Comparison of ENCODE assay signal across 11 mouse cellular contexts in the genomic region with DNA sequence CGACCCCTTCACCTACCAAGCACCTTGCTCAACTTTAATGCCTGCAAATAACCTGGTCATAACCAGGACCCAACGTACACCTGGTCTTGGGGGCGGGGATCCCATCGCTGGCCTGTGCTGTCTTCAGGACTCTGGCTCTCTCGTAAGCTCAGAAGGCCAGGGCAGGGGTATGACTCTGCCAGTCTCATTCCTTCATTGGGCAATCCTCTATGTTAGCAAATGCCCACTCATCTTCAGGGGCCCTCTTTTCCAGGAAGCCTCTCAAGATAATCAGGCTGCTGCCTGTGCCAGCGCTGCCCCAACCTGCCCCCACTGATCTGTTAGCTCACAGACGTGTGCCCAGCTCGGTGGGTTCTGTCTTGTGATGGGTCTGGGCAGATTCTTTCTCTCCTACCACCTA. TPM values are rescaled to one million over a fixed set of nuclear protein-coding genes. Genes with fewer than 3 reads are reported as not detected.
DNase-seq lines count a peak whose midpoint lies in the region; ATAC-seq and TF ChIP-seq lines count a peak whose summit lies in the region.
"Had no signal": no experiment of that assay in that cellular context is flagged by ENCODE, and none has a peak within 500 bp of the region (broad histone marks: within the 10 kb centered on the region; RNA-seq: fewer than 3 reads in every experiment).

No protein-coding gene starts in this region.

- H3K4me2 ChIP-seq in liver, embryonic 12.5 days = no peak overlapping the region
- H3K4me2 ChIP-seq in forebrain, embryonic 15.5 days (replicated peaks) = no peak overlapping the region
- H3K4me2 ChIP-seq in liver, embryonic 16.5 days (ENCODE audit: low read depth, low read length) = no peak overlapping the region

- TF ChIP-seq POLR2A in liver, adult 2 months (IDR thresholded peaks at IDR 0.05; ENCODE audit: extremely low read depth, insufficient read depth, low read length) = no peak
- TF ChIP-seq POLR2A in small intestine, adult 2 months (IDR thresholded peaks at IDR 0.05; ENCODE audit: low read depth, low read length) = no peak

- no peak overlapping the region for H3K4me3 ChIP-seq in liver, adult 2 months (ENCODE audit: insufficient read depth, low read depth, low read length)
- H3K4me3 ChIP-seq in liver, embryonic 12.5 days = no peak overlapping the region
- H3K4me3 ChIP-seq in forebrain, embryonic 15.5 days = no peak overlapping the region
- no peak overlapping the region for H3K4me3 ChIP-seq in liver, embryonic 16.5 days (ENCODE audit: low read depth, low read length)
- no peak overlapping the region for H3K4me3 ChIP-seq in small intestine, adult 2 months (ENCODE audit: low read depth, low read length)
- H3K4me3 ChIP-seq: gastrocnemius, adult 2 months had no signal

- no peaks in the 10 kb centered on the region for H3K36me3 ChIP-seq in liver, adult 2 months (ENCODE audit: control insufficient read depth, insufficient read depth, low read length)
- H3K36me3 ChIP-seq in liver, embryonic 12.5 days = peaks cover 24% of the 10 kb centered on the region
- H3K36me3 ChIP-seq in forebrain, embryonic 15.5 days = peaks cover 18% of the 10 kb centered on the region
- peaks cover 5% of the 10 kb centered on the region; the same call in 1 of the 2 replicates for H3K36me3 ChIP-seq in liver, embryonic 16.5 days (ENCODE audit: control insufficient read depth, insufficient read depth)
- H3K36me3 ChIP-seq in small intestine, adult 2 months (ENCODE audit: control insufficient read depth, insufficient read depth, low read length) = peaks cover 24% of the 10 kb centered on the region

- no peak for DNase-seq in liver, adult 2 months (ENCODE audit: extremely low read depth, low read depth, low spot score)
- DNase-seq in thymus, adult 18-20 months = no peak
- no peak for DNase-seq in urinary bladder, adult 2 months (ENCODE audit: low spot score)
- no peak for DNase-seq in adrenal gland, adult 2 months
- DNase-seq: cerebellum, adult 9-11 months; gastrocnemius, adult 2 months; heart, postnatal 4 days had no signal

- no peak for TF ChIP-seq CTCF in liver, adult 2 months (IDR thresholded peaks at IDR 0.05; ENCODE audit: low read depth, low read length)
- TF ChIP-seq CTCF in small intestine, adult 2 months (IDR thresholded peaks at IDR 0.05; ENCODE audit: extremely low read depth, insufficient read length, insufficient replicate concordance, low read depth, low read length) = no peak

- H3K9me3 ChIP-seq in liver, embryonic 12.5 days (replicated peaks) = no peaks in the 10 kb centered on the region
- H3K9me3 ChIP-seq in forebrain, embryonic 15.5 days = no peaks in the 10 kb centered on the region
- no peaks in the 10 kb centered on the region; the same call in 1 of the 2 replicates for H3K9me3 ChIP-seq in liver, embryonic 16.5 days (replicated peaks; ENCODE audit: control insufficient read depth, low read length)

- no peaks in the 10 kb centered on the region for H3K27me3 ChIP-seq in liver, adult 2 months (ENCODE audit: control insufficient read depth, insufficient read depth, low read length)
- H3K27me3 ChIP-seq in liver, embryonic 12.5 days (replicated peaks) = no peaks in the 10 kb centered on the region
- H3K27me3 ChIP-seq in forebrain, embryonic 15.5 days = no peaks in the 10 kb centered on the region
- no peaks in the 10 kb centered on the region for H3K27me3 ChIP-seq in liver, embryonic 16.5 days (ENCODE audit: control insufficient read depth, insufficient read depth, low read depth, low read length)
- no peaks in the 10 kb centered on the region for H3K27me3 ChIP-seq in small intestine, adult 2 months (ENCODE audit: control insufficient read depth, insufficient read depth, low read length)

- peaks cover 52% of the 10 kb centered on the region for H3K4me1 ChIP-seq in liver, adult 2 months (ENCODE audit: control insufficient read depth, insufficient read depth, low read length)
- peaks cover 51% of the 10 kb centered on the region for H3K4me1 ChIP-seq in liver, embryonic 12.5 days
- peaks cover 63% of the 10 kb centered on the region for H3K4me1 ChIP-seq in forebrain, embryonic 15.5 days
- peaks cover 27% of the 10 kb centered on the region for H3K4me1 ChIP-seq in liver, embryonic 16.5 days (ENCODE audit: control insufficient read depth, low read depth, low read length)
- peaks cover 59% of the 10 kb centered on the region for H3K4me1 ChIP-seq in small intestine, adult 2 months (ENCODE audit: control insufficient read depth, insufficient read depth, insufficient read length, low read length)

- 22% methylated on average over 8 of the region's 8 CpGs for WGBS in liver, adult 2 months
- 63% methylated on average over 8 of the region's 8 CpGs for WGBS in liver, embryonic 12.5 days (ENCODE audit: insufficient replicate concordance)
- WGBS in forebrain, embryonic 15.5 days = 69% methylated on average over 8 of the region's 8 CpGs
- WGBS in liver, embryonic 16.5 days (ENCODE audit: insufficient replicate concordance) = 54% methylated on average over 8 of the region's 8 CpGs
- WGBS in small intestine, adult 2 months = 26% methylated on average over 8 of the region's 8 CpGs

- H3K9ac ChIP-seq in liver, adult 2 months (ENCODE audit: low read depth, low read length) = peak overlapping the region; percentile 7; the same call in 1 of the 2 replicates
- no peak overlapping the region for H3K9ac ChIP-seq in liver, embryonic 12.5 days
- H3K9ac ChIP-seq in forebrain, embryonic 15.5 days (replicated peaks) = no peak overlapping the region
- no peak overlapping the region for H3K9ac ChIP-seq in liver, embryonic 16.5 days (ENCODE audit: low read depth, low read length)

- peak overlapping the region; percentile 85 for H3K27ac ChIP-seq in liver, adult 2 months (replicated peaks; ENCODE audit: insufficient read depth, low read depth, low read length)
- no peak overlapping the region for H3K27ac ChIP-seq in liver, embryonic 12.5 days
- H3K27ac ChIP-seq in forebrain, embryonic 15.5 days (replicated peaks) = peak overlapping the region; percentile 29
- peak overlapping the region; percentile 22 for H3K27ac ChIP-seq in liver, embryonic 16.5 days (ENCODE audit: low read length)
- peak overlapping the region; percentile 61 for H3K27ac ChIP-seq in small intestine, adult 2 months (ENCODE audit: insufficient read depth, low read depth, low read length)
- H3K27ac ChIP-seq: gastrocnemius, adult 2 months had no signal

- ATAC-seq in liver, embryonic 12.5 days = no peak
- ATAC-seq in forebrain, embryonic 15.5 days (replicated peaks) = no peak
- ATAC-seq in liver, embryonic 16.5 days (ENCODE audit: low read depth) = no peak

- H3K79me2 ChIP-seq in liver, adult 2 months (ENCODE audit: control insufficient read depth, insufficient read depth, low read length) = peaks cover 22% of the 10 kb centered on the region; the same call in 1 of the 2 replicates

RNA-seq across cellular contexts. Expression of gene Ptprf, which starts 17.2 kb away (rescaled TPM):
- 40.1 and 67.4 TPM in 2 replicates for total RNA-seq in liver, adult 2 months (2014; rRNA removed)
- polyA plus RNA-seq in liver, adult 2 months (2012; rRNA removed) = 89.8 and 101 TPM in 2 replicates
- 18.1 and 19.3 TPM in 2 replicates for polyA plus RNA-seq in liver, embryonic 12.5 days (2016; fragmentation: Nextera tagmentation; extraction: Ambion mirVana)
- 75.9 and 76.1 TPM in 2 replicates for polyA plus RNA-seq in forebrain, embryonic 15.5 days (2015; fragmentation: Nextera tagmentation; extraction: Ambion mirVana)
- polyA plus RNA-seq in liver, embryonic 16.5 days (2015; fragmentation: Nextera tagmentation; extraction: Ambion mirVana) = 12.0 and 14.3 TPM in 2 replicates
- 133 and 257 TPM in 2 replicates for polyA plus RNA-seq in small intestine, adult 2 months (2012; rRNA removed)
- polyA plus RNA-seq in urinary bladder, adult 2 months (2012; rRNA removed) = 67.7 and 98.4 TPM in 2 replicates
- 10 to 100 TPM; 34.9 to 87.8 TPM for total RNA-seq in adrenal gland, adult 2 months (2021)
- 43.2 and 43.3 TPM in 2 replicates for polyA plus RNA-seq in adrenal gland, adult 2 months (2012; rRNA removed)
